Mouse (Mus musculus): ENCODE results near the gene Hemk1. TPM values are rescaled to one million over a fixed set of nuclear protein-coding genes. Genes with fewer than 3 reads are reported as not detected.

The Hemk1 gene
- polyA plus RNA-seq, 1 experiment from 2014 or later, result 18.8 TPM

DNA sequence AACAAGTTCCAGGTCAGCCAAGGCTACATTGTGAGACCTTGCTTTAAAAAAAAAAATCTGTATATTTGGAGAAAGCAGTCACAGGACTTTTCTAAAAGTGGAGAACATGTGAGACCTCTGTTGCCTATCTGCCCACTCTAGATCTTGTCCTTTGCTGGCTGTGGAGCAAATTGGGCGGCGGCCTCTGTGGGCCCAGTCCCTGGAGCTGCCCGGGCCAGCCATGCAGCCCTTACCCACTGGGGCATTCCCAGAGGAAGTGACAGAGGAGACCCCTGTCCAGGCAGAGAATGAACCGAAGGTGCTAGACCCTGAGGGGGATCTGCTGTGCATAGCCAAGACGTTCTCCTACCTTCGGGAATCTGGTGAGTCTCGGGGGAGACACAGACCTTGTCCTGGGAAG is 38.4 kb downstream of the Hemk1 start:
- 90% methylated on average over 7 of the region's 7 CpGs for WGBS
- Histone ChIP-seq H3K27ac (ENCODE audit: low read length) (no peak overlapping the region), H3K4me2 (ENCODE audit: low read length) (no peak overlapping the region), H3K9ac (replicated peaks; ENCODE audit: low read depth, low read length) (no peak overlapping the region), H3K27me3 (replicated peaks; ENCODE audit: control insufficient read depth, insufficient read depth, low read length) (no peaks in the 10 kb centered on the region), H3K4me3 (replicated peaks; ENCODE audit: low read length) (no peak overlapping the region), H3K9me3 (ENCODE audit: control insufficient read depth, low read length) (no peaks in the 10 kb centered on the region), H3K4me1 (replicated peaks; ENCODE audit: control insufficient read depth, insufficient read depth, low read length) (peaks cover 16% of the 10 kb centered on the region), H3K36me3 (ENCODE audit: control insufficient read depth, insufficient read depth) (peaks cover 5% of the 10 kb centered on the region; the same call in 1 of the 2 replicates)
- no peak for ATAC-seq

DNA sequence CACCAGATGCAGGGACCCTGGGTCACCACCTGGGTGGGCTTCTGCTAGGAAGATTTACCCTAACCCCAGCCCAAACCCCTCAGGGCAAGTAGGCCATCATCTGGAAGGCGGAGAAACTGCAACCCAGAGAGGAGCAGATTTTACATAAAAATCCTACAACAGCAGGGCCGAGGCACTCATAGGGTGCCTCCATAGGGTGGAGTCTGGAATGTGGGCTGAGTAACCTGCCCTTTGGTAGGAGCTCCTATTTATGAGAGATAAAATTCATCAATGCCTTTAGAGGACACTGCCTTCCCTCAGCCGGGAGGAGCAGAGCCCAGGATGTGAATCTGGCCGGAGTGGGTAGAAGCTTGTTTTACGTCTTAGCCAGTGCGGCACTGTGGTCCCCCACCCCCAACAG is 39.3 kb downstream of the Hemk1 start:
- WGBS, result 94% methylated on average over 6 of the region's 6 CpGs
- no peak overlapping the region for H3K4me2 ChIP-seq (ENCODE audit: low read length)
- no peak for ATAC-seq

DNA sequence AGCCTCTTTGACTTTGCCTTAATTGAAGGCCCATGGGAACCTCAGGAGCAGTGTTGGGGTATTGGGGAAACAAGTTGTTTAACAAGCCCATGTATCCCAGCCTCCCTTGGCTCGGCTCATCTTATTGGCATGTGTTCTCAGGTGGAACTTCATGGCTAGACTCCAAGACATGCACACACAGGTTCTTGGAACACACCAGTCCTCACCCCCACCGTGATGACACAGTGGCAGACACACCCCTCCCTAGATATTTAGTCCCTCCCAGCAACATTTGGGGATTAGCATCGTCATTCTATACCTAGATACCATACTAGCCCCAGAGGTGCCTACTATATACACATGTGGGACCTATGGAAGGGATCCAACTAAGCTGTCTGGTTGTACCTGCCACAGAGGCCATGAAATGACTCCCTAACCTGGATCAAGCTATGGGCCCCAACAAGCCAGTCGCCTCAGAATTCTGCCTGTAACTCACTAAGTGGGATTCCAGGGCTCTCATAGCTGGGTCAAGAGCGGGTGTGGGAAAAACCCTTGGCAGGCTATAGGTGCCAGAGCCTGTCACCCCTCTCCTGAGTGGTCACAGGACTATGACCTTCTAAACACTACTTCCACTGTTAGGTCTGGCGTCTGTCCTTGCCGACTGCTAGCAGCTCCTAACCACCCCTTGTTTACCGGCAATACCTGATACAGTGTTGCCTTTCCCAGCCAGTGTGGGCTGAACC is 39.9 kb downstream of the Hemk1 start:
- Histone ChIP-seq H3K4me2 (ENCODE audit: low read length) (peak overlapping the region; percentile 68; the same call in 1 of the 2 replicates), H3K27me3 (replicated peaks; ENCODE audit: control insufficient read depth, insufficient read depth, low read length) (no peaks in the 10 kb centered on the region), H3K9ac (replicated peaks; ENCODE audit: low read depth, low read length) (no peak overlapping the region), H3K9me3 (ENCODE audit: control insufficient read depth, low read length) (no peaks in the 10 kb centered on the region), H3K4me1 (replicated peaks; ENCODE audit: control insufficient read depth, insufficient read depth, low read length) (peaks cover 16% of the 10 kb centered on the region), H3K4me3 (replicated peaks; ENCODE audit: low read length) (no peak overlapping the region), H3K27ac (ENCODE audit: low read length) (no peak overlapping the region), H3K36me3 (ENCODE audit: control insufficient read depth, insufficient read depth) (peaks cover 5% of the 10 kb centered on the region; the same call in 1 of the 2 replicates)
- no peak for ATAC-seq
- WGBS, result 84% methylated on average over 8 of the region's 8 CpGs

More for the DNA sequence above, 39.3 kb downstream of the Hemk1 start:
- Histone ChIP-seq H3K9me3 (ENCODE audit: control insufficient read depth, low read length) (no peaks in the 10 kb centered on the region), H3K4me3 (replicated peaks; ENCODE audit: low read length) (no peak overlapping the region), H3K27ac (ENCODE audit: low read length) (no peak overlapping the region), H3K4me1 (replicated peaks; ENCODE audit: control insufficient read depth, insufficient read depth, low read length) (peaks cover 16% of the 10 kb centered on the region), H3K36me3 (ENCODE audit: control insufficient read depth, insufficient read depth) (peaks cover 5% of the 10 kb centered on the region; the same call in 1 of the 2 replicates), H3K9ac (replicated peaks; ENCODE audit: low read depth, low read length) (no peak overlapping the region), H3K27me3 (replicated peaks; ENCODE audit: control insufficient read depth, insufficient read depth, low read length) (no peaks in the 10 kb centered on the region)

DNA sequence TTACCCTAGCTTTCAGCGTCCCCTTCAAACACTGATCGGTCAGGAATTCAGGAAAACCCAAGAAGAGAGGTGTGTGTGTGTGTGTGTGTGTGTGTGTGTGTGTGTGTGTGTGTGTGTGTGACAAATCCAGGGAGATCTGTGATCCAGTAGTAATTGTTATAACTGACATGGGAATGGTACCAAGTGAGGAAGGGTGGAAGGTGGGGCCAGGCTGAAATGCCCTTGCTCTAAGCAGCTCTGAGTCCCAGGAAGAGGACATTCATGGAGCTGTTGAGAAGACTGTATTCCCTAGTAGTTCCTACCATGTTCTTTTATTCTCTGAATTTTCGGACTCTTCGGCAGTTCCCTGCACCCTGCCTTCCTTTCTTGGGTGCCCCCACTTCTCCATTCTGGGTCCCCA is 40.5 kb downstream of the Hemk1 start:
- H3K27ac ChIP-seq (ENCODE audit: low read length), result no peak overlapping the region
- no peak overlapping the region for H3K9ac ChIP-seq (replicated peaks; ENCODE audit: low read depth, low read length)
- peaks cover 16% of the 10 kb centered on the region for H3K4me1 ChIP-seq (replicated peaks; ENCODE audit: control insufficient read depth, insufficient read depth, low read length)
- ATAC-seq, result no peak
- 94% methylated on average over 4 of the region's 4 CpGs for WGBS
- H3K9me3 ChIP-seq (ENCODE audit: control insufficient read depth, low read length), result no peaks in the 10 kb centered on the region
- peaks cover 5% of the 10 kb centered on the region; the same call in 1 of the 2 replicates for H3K36me3 ChIP-seq (ENCODE audit: control insufficient read depth, insufficient read depth)
- H3K27me3 ChIP-seq (replicated peaks; ENCODE audit: control insufficient read depth, insufficient read depth, low read length), result no peaks in the 10 kb centered on the region
- peak overlapping the region; percentile 68 for H3K4me2 ChIP-seq (ENCODE audit: low read length)
- H3K4me3 ChIP-seq (replicated peaks; ENCODE audit: low read length), result peak overlapping the region; percentile 76

DNA sequence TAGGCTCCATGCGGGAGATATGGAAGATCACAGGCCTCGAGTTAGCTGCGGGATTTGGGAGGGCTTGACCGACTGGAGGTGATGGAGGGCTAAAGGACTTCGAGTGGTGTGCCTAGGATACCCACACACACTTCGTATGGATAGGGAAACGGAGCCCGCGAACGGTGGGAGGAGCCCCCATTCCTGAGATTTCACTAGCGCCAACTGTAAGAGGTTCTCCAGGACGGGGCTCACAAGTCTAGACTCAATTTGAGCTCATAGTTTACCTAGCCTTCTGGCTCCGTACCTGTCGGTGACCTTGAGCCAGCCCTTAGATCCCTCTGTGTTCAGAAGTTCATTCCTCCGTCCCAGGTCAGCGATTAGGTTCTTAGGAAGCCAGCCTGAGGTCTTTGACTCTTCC is 41.1 kb downstream of the Hemk1 start:
- ATAC-seq, result peak; percentile 24
- H3K9ac ChIP-seq (replicated peaks; ENCODE audit: low read depth, low read length), result peak overlapping the region; percentile 78
- H3K4me2 ChIP-seq (ENCODE audit: low read length), result peak overlapping the region; percentile 68
- H3K27ac ChIP-seq (ENCODE audit: low read length), result peak overlapping the region; percentile 17; the same call in 1 of the 2 replicates
- no peaks in the 10 kb centered on the region for H3K9me3 ChIP-seq (ENCODE audit: control insufficient read depth, low read length)
- H3K36me3 ChIP-seq (ENCODE audit: control insufficient read depth, insufficient read depth), result peaks cover 5% of the 10 kb centered on the region; the same call in 1 of the 2 replicates
- peaks cover 16% of the 10 kb centered on the region for H3K4me1 ChIP-seq (replicated peaks; ENCODE audit: control insufficient read depth, insufficient read depth, low read length)
- 12% methylated on average over 16 of the region's 16 CpGs for WGBS
- no peaks in the 10 kb centered on the region for H3K27me3 ChIP-seq (replicated peaks; ENCODE audit: control insufficient read depth, insufficient read depth, low read length)
- peak overlapping the region; percentile 76 for H3K4me3 ChIP-seq (replicated peaks; ENCODE audit: low read length)

DNA sequence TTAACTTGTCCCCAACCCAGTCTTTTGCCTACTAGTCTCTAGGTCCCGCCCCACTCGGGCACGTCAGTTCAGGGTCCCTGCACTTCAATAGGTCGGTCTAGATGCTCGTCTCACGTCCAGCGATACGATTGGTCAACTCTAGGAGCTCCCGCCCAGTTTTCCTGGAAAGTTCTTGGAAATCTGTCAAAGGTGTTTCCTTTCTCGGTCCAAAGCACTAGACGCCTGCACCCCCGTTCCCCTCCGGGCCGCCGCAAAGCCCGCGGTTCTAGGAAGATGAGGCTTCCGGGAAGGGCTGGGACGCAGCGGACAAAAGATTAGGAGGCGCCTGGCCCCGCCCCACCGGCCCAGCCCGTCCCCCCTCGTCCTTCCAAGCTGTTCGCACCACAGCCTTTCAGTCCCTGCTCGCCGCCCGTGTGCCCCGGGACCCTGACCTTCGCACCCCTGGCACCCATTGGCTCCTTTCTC is 41.6 kb downstream of the Hemk1 start:
- no peaks in the 10 kb centered on the region for H3K9me3 ChIP-seq (ENCODE audit: control insufficient read depth, low read length)
- H3K4me3 ChIP-seq (replicated peaks; ENCODE audit: low read length), result peak overlapping the region; percentile 76
- peaks cover 5% of the 10 kb centered on the region; the same call in 1 of the 2 replicates for H3K36me3 ChIP-seq (ENCODE audit: control insufficient read depth, insufficient read depth)
- H3K27me3 ChIP-seq (replicated peaks; ENCODE audit: control insufficient read depth, insufficient read depth, low read length), result no peaks in the 10 kb centered on the region
- ATAC-seq, result peak; percentile 100
- peak overlapping the region; percentile 17; the same call in 1 of the 2 replicates for H3K27ac ChIP-seq (ENCODE audit: low read length)
- peak overlapping the region; percentile 68 for H3K4me2 ChIP-seq (ENCODE audit: low read length)
- peak overlapping the region; percentile 78 for H3K9ac ChIP-seq (replicated peaks; ENCODE audit: low read depth, low read length)
- peaks cover 16% of the 10 kb centered on the region for H3K4me1 ChIP-seq (replicated peaks; ENCODE audit: control insufficient read depth, insufficient read depth, low read length)
- WGBS, result under 1% methylated on average over 29 of the region's 31 CpGs

DNA sequence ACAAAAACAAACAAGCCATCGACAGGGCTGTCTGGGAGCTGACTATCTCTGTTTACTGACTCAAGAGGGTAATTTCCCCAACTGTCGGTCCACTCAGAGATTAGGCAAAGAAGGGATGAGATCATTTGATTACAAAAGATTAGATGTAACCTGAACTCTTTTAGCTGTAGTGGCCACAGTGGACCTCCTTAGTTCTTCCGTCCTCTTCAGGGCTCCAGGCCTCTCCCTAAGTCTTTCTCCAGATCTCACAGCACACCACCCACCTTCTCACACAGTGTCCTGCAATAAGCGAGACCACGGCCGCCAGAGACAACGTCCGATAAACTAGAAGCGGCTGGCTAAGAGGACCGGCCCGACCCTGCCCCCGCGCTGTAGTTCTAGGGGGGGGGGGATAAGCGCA is 42.1 kb downstream of the Hemk1 start:
- WGBS, result 5% methylated on average over 14 of the region's 14 CpGs
- Histone ChIP-seq H3K4me1 (replicated peaks; ENCODE audit: control insufficient read depth, insufficient read depth, low read length) (peaks cover 16% of the 10 kb centered on the region), H3K9me3 (ENCODE audit: control insufficient read depth, low read length) (no peaks in the 10 kb centered on the region), H3K4me2 (ENCODE audit: low read length) (peak overlapping the region; percentile 68), H3K9ac (replicated peaks; ENCODE audit: low read depth, low read length) (peak overlapping the region; percentile 14), H3K4me3 (replicated peaks; ENCODE audit: low read length) (peak overlapping the region; percentile 76), H3K36me3 (ENCODE audit: control insufficient read depth, insufficient read depth) (peaks cover under 1% of the 10 kb centered on the region; the same call in 1 of the 2 replicates), H3K27ac (ENCODE audit: low read length) (no peak overlapping the region), H3K27me3 (replicated peaks; ENCODE audit: control insufficient read depth, insufficient read depth, low read length) (no peaks in the 10 kb centered on the region)
- peak; percentile 27 for ATAC-seq

DNA sequence AAGGTAGTCTGAATTCAATTTTAAA is 42.3 kb downstream of the Hemk1 start, which contains the start of gene Cish:
Gene Cish (plus strand): TSS at position 11 of the 25 bp plus-strand sequence.
- Histone ChIP-seq H3K9ac (replicated peaks; ENCODE audit: low read depth, low read length) (peak within 1 kb of the TSS; percentile 78), H3K4me1 (replicated peaks; ENCODE audit: control insufficient read depth, insufficient read depth, low read length) (peaks cover 16% of the 10 kb centered on the region), H3K4me2 (ENCODE audit: low read length) (peak within 1 kb of the TSS; percentile 68), H3K36me3 (ENCODE audit: control insufficient read depth, insufficient read depth) (no peaks in the 10 kb centered on the region), H3K27ac (ENCODE audit: low read length) (peak within 1 kb of the TSS; percentile 17; the same call in 1 of the 2 replicates), H3K27me3 (replicated peaks; ENCODE audit: control insufficient read depth, insufficient read depth, low read length) (no peaks in the 10 kb centered on the region), H3K9me3 (ENCODE audit: control insufficient read depth, low read length) (no peaks in the 10 kb centered on the region), H3K4me3 (replicated peaks; ENCODE audit: low read length) (peak within 1 kb of the TSS; percentile 76)
- ATAC-seq, result no peak

DNA sequence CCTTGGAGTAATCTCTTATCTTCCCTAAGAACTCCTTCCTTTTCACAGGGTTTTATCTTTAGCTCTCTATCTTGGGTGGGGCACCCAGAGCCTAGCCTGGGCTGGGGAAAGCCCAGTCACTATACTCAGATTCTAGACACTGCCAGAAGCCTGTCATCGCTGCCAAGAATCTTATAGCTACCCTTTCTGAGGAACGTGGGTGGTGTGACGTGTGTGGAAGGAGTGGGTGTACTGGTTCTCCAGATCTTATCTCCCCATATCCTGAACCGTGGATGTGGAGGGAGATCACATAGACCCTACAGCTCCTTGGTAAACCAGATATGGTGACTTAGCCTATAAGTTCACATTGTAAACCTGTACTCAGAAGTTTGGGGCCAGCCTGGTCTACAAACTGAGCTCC is 42.5 kb downstream of the Hemk1 start:
- 85% methylated on average over 4 of the region's 4 CpGs for WGBS

DNA sequence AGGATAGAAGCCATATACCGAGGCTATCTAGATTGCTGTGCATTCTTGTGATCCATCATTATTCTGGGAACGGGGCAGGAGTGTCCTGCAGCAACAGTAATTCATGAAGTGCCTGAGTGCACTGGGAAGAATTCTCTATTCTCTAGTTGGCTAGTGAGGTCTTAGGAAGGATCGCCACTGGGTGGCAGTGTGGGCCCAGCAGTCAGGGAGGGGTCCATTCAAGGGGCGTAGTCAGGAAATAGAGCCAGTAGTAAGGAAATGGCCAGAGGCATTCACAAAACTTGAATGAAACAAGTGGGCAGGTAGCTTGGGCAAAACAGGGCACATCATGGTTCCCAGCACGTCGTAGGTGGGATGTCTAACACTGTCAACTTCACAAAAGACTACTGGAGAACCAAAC is 43.9 kb downstream of the Hemk1 start:
- Histone ChIP-seq H3K4me3 (replicated peaks; ENCODE audit: low read length) (no peak overlapping the region), H3K4me2 (ENCODE audit: low read length) (no peak overlapping the region), H3K27me3 (replicated peaks; ENCODE audit: control insufficient read depth, insufficient read depth, low read length) (no peaks in the 10 kb centered on the region), H3K9me3 (ENCODE audit: control insufficient read depth, low read length) (no peaks in the 10 kb centered on the region), H3K9ac (replicated peaks; ENCODE audit: low read depth, low read length) (no peak overlapping the region), H3K27ac (ENCODE audit: low read length) (no peak overlapping the region), H3K36me3 (ENCODE audit: control insufficient read depth, insufficient read depth) (no peaks in the 10 kb centered on the region), H3K4me1 (replicated peaks; ENCODE audit: control insufficient read depth, insufficient read depth, low read length) (peaks cover 24% of the 10 kb centered on the region)
- ATAC-seq, result no peak
- 9% methylated on average over 6 of the region's 6 CpGs for WGBS

More for the DNA sequence above, 42.5 kb downstream of the Hemk1 start:
- H3K36me3 ChIP-seq (ENCODE audit: control insufficient read depth, insufficient read depth), result no peaks in the 10 kb centered on the region
- H3K4me3 ChIP-seq (replicated peaks; ENCODE audit: low read length), result no peak overlapping the region
- no peaks in the 10 kb centered on the region for H3K9me3 ChIP-seq (ENCODE audit: control insufficient read depth, low read length)
- no peak overlapping the region for H3K27ac ChIP-seq (ENCODE audit: low read length)
- peaks cover 16% of the 10 kb centered on the region for H3K4me1 ChIP-seq (replicated peaks; ENCODE audit: control insufficient read depth, insufficient read depth, low read length)
- H3K4me2 ChIP-seq (ENCODE audit: low read length), result no peak overlapping the region; the same call in 1 of the 2 replicates
- no peak for ATAC-seq
- H3K27me3 ChIP-seq (replicated peaks; ENCODE audit: control insufficient read depth, insufficient read depth, low read length), result no peaks in the 10 kb centered on the region
- H3K9ac ChIP-seq (replicated peaks; ENCODE audit: low read depth, low read length), result no peak overlapping the region
